Mouse (Mus musculus): ENCODE measurements around the gene Car9.
A peak's percentile ranks its signal among the peaks of the same experiment; 100 is the strongest.
"Not testable (repeated sequence)": the region's sequence is repeated elsewhere in the genome, so short reads cannot be mapped to it uniquely, and the experiment has no call there.

Car9 gene

DNA sequence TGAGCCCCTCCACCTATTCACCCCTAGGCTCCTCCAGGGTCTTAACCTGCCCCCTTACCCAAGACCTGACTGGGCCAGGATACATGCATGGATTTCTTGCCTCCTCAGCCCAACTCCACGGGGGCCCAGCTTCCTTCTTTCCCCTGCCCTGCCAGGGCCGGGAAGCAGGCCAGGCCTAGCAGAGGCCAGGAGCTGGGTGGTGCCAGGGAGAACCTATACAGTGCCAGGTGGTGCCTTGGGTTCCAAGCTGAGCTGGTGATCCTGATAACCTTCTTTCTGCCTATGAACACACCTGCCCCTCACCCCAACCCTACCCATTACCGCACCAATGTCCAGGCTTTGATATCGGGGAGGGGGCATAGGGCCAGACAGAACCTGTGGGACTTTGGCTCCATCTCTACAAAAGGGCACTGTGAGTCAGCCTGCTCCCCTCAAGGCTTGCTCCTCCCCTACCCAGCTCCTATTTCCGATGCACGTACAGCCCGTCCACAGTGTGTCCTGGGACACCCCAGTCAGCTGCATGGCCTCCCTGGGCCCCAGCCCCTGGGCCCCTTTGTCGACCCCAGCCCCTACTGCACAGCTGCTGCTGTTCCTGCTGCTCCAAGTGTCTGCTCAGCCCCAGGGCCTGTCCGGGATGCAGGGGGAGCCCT lies at the start of gene Car9:
TSS of gene Car9 (plus strand) at position 431 of the 650 bp plus-strand sequence.
- ATAC-seq (ENCODE audit: insufficient number of reproducible peaks, low FRiP score, low TSS enrichment) = peak; percentile 89

DNA sequence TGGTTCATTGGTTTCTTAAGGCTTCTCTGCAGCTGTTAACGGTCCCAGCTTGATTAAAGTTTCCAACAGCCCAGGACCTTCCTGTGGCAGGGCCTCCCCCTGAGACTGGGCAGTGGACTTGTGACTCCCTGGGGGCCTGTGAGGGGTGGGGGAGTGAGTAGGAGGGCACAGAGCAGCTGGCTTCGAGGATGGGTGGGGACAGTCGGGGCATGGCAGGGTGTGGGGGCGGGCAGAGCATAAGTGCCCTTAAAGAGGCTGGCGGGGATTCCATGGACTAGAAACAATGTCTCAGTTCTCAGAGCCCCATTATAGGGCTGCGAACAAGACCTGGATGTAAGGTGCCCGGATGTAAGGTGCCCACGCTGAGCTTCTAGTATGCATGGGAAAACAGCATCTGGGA lies 49.6 kb upstream of the Car9 start:
- ATAC-seq (ENCODE audit: insufficient number of reproducible peaks, low FRiP score, low TSS enrichment) = no peak

DNA sequence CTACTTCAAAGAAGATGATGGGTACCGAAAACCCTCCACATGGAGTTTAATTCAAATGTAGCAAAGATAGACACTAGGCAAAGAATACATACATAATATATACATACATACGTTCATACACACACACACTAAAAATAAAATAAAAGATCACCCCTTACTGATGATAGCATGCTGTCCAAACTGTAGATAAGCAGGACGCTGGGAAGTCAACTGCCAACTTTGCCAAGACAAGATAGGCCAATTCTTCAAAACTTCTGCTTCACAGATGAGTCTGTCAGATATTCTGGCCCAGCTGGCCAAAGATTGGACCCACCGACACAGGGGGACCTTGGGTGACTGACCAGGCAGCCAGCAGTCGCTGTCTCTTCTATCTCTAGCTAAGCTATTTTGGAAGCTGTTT lies 43.7 kb upstream of the Car9 start:
- ATAC-seq (ENCODE audit: insufficient number of reproducible peaks, low FRiP score, low TSS enrichment) = no peak

DNA sequence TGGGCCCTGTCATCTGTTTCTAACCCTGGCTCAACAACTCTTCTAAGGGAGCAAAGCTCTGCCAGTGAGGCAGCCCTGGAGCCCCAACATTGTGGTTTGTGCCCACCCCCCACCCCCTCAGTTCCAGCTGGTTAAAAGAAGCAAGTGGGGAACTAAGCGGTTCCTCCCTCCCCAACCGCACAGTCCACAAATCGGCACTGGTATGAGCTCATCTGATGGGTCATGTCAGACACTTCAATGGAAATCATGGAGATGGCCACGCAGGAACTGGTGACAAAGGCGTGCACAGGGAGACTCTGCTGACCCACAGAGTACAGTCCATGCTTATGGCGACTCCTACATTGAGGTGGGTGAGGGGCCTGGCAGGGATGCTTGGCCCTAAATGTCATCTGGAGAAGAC lies 40.8 kb upstream of the Car9 start:
- ATAC-seq (ENCODE audit: insufficient number of reproducible peaks, low FRiP score, low TSS enrichment) = no peak

DNA sequence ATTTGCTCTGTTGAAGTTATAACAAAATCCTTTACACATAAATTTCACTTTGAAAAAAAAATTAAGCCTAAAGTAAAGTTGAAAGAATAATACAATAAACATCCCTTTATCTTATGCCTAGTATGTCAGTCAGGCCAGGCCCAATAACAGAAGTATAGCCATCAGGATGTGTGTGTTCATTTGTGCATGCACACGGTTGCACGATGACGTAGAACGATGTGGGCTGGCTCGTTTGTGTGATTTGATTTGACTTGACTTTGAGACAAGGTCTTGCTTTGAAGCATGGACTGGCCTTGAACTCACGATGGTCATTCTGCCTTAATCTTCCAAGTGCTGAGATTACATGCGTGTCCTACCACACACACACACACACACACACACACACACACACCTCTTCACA lies 39.9 kb upstream of the Car9 start:
- no peak for ATAC-seq (ENCODE audit: insufficient number of reproducible peaks, low FRiP score, low TSS enrichment)

DNA sequence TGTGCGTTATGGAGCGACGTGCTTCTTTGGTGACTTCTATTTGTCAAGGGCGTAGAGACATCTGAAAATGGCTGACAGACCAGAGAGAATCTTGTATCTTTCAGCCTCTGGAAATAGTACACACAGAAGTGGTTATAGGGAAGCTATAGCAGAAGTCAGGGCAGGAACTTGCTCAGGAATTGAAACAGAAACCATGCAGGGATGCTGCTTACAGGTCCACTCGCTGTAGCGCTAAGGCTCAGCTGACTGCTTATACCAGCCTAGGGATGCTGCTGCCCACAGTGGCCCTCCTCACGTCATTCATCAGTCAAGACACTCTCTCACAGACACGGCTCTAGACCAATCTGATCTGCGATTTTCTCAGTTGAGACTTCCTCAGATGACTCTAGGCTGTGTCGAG lies 36.5 kb upstream of the Car9 start:
- ATAC-seq (ENCODE audit: insufficient number of reproducible peaks, low FRiP score, low TSS enrichment) = no peak

DNA sequence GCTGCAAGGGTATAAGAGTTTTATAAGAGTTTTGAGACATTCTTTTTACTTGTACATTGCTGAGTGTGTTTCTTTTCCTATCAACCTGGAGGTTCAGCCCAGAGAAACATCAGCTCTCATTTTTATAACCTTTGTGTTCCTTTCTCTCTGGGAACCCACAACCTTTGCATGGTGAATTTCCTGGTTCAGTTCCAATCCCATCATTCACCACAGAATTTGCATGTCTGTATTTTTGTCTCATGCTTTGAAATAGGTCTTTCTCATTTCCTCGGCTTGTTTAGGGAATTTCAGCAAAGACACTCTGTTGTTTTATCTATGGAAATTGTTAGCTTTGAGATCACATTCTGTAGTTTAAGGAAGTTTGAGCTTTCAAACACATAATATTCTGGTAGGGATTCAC lies 33.1 kb upstream of the Car9 start:
- no peak for ATAC-seq (ENCODE audit: insufficient number of reproducible peaks, low FRiP score, low TSS enrichment)

DNA sequence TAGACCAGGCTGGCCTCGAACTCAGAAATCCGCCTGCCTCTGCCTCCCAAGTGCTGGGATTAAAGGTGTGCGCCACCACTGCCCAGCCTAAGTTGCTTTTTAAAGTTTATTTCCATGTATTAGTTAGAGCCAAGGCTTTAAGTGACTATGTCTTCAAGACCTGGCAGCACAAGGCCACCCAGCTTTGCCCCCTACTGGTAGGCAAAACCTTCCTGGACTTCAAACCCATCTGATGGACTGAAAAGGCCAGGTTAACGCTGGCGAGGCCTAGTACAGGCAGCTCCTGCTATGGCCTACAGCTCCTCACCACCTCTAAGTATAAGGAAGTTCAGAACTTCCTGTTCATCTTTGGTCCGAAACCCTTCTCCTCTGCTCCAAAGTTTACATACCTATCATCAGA lies 30.2 kb upstream of the Car9 start:
- no peak for ATAC-seq (ENCODE audit: insufficient number of reproducible peaks, low FRiP score, low TSS enrichment)

DNA sequence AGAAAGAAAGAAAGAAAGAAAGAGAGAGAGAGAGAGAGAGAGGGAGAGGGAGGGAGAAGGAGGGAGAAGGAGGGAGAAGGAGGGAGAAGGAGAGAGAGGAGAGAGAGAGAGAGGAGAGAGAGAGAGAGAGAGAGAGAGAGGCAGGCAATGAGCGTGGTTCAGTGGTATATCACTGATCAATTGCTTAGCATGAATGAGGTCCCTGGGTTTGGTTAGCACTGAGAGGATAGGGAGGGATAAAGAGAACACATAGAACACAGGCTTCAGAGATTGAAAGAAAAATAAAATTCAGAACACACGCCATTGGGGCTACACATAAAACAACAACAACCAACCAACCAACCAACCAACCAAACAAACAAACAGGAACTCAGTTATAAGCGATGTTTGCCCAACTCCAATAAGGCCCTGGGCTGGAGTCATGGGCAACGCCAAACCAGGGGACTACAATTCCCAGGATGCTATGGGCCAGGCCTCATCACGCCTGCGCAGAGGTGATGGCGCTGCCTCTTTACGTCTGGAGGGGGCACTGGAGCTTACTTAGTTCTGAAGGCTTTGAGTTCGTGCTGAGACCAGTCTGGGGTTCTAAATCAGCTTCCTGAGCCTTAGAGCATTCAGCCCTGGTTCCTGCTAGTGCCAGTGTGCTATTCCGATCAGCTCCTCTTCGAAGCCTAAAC lies 28.8 kb upstream of the Car9 start:
- ATAC-seq (ENCODE audit: insufficient number of reproducible peaks, low FRiP score, low TSS enrichment) = peak; percentile 98

DNA sequence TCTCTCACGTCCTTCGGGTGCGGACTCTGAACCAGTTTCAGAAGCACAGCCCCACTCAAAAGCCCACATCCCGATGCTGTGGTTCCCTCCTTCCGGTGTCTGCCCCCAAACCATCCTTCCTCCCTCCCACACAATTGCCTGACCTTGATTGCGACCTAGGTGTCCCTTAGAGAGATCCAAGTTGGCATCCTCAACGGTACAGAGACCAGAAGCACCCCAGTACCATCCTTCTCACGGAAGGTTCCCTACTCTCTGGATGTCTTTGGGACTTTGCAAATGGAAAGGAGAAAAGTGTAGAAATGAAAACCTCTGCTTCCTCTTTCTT lies 28.3 kb upstream of the Car9 start:
- no peak for ATAC-seq (ENCODE audit: insufficient number of reproducible peaks, low FRiP score, low TSS enrichment)

DNA sequence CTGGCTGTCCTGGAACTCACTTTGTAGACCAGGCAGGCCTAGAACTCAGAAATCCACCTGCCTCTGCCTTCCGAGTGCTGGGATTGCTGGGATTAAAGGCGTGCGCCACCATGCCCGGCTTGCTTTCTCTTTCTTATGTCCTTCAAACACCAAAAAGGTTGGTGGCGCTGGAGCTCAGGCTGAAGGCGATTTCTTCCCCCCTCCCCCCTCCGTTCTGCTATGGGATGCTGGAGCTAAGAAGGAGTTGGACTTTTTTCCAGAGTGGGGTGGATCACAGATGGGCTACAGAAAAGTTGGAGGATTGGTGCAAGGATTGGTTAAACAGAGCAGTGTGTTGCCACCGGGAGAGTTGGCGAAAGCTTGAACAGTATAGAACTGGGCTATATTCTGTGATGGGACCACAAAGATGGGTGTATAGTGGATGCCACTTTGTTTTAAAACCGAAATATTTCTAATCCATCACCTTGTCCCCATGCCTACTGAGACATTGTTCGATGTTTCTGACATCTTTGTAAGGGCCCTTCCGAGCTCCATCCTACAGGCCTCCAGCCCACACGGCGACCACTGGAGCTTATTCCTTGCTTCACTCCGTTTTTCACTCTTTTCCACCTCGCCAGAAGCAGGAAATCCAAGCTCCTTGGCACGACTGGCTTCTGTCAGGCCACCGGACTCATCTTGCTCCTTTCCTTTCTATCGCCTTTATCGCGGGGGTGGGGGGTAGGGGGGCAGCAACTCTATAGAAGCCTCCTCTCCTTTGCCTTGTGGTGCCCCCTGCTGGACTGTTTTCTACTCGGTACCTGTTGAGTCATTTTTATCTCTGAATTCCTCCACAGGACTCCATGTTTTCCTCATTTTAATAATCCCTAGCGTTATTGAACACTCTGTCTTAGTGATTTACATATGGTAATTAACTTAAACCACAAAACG lies 27.6 kb upstream of the Car9 start:
- ATAC-seq (ENCODE audit: insufficient number of reproducible peaks, low FRiP score, low TSS enrichment) = no peak

DNA sequence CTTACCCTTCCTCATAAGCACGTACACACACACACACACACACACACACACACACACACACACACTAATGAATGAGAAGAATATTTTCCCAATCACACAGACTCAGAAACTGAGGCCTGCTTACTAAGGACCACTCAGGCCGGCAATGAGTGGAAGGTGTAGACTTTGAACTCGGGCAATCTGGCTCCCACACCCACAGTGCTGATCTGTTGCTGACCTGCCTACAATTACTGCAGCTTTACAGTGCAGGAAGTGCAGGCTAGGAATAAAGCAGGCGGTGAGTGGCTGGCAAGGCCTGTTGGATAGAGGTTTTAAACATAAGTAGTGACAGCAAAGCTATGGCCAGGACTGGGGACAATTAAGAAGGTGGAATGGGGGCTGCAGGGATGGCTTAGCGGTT lies 25.8 kb upstream of the Car9 start:
- no peak for ATAC-seq (ENCODE audit: insufficient number of reproducible peaks, low FRiP score, low TSS enrichment)

DNA sequence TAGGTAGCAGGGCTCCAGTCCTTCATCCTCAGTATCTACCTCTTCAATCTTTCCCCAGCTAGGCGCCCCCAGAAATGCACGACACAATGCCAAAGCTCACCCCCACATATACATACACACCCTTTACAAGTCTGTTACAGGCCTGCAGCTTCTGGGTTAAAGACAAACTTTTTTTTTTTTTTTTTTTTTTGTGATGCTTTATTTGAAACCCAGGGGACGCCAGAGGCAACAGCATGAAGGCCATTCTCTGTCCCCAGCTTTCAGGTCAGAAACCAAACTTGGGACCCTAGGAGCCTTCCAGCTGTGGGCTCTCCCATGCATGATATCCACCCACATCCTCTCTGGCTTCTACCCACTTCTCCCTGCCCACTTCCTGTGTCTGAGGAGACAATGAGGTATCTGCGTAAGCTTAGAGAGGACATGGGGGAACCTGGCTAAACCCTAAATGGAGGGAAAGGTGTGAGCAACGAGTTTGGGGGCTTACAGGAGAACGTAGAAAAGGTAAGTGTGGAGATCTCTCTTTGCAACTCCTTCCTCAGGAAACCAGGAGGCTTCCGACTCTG lies 24.8 kb upstream of the Car9 start:
- no peak for ATAC-seq (ENCODE audit: insufficient number of reproducible peaks, low FRiP score, low TSS enrichment)

DNA sequence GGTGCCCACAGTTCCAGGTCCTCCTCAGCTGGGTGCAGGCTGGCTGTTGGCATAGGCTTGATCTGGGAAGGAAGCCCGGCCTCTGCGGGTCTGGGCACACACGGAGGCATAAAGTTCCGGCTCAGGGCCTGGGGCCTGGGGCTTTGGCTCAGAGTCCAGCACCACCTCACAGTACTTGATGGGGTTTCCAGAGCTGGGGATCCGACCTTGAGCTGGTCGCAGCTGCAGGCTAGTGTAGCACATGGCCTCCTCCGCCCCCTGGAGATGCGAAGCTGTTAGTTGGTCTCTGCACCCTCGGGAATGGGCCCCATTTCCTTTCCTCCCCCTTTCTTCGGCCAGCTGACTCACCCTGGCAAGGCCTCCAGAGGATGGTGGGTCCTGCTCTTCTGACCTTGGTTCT lies 24.2 kb upstream of the Car9 start:
- ATAC-seq (ENCODE audit: insufficient number of reproducible peaks, low FRiP score, low TSS enrichment) = 0 out of 2 replicates have a peak, but pooled peaks have one; percentile 20

DNA sequence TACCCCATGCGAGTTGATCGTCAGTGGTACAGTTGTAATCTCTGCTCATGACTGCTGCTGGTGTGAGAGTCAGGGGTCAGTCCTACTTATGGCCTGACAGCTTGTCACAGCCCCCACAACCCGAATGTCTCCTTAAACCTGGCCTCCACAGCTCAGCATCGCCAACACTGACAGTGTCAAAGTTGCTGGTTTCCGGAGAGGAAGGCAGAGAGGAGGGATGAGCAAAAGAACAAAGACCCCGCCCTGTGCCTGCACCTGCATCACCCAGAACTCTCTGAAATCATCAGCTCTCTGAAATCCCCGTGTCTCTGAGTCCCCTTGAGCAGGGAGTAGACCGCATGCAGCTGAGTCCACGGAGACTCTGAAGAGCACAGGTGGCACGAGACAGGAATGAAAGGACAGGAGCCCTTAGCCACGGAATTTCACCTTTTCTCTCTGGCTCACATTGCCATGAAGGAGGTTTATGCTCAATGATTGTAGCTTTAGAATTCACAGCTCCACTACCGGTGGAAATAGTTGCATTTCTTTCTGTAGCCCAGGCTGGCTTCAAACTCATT lies 23.2 kb upstream of the Car9 start, which contains the start of gene Sit1:
TSS of gene Sit1 (minus strand) at position 200 of the 557 bp plus-strand sequence.
- no peak for ATAC-seq (ENCODE audit: insufficient number of reproducible peaks, low FRiP score, low TSS enrichment)

DNA sequence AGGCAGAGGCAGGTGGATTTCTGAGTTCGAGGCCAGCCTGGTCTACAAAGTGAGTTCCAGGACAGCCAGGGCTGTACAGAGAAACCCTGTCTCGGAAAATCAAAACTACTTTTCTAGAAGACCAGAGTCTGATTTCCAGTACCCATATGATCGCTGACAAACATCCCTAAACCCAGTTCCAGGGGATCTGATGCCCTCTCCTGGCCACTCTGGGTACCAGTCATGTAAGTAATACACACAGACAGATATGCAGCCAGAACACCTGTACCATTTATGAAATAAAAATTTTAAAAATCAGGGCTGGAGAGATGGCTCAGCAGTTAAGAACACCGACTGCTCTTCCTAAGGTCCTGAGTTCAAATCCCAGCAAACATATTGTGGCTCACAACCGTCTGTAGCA lies 21.1 kb upstream of the Car9 start:
- not testable (repeated sequence) for ATAC-seq (ENCODE audit: insufficient number of reproducible peaks, low FRiP score, low TSS enrichment)

DNA sequence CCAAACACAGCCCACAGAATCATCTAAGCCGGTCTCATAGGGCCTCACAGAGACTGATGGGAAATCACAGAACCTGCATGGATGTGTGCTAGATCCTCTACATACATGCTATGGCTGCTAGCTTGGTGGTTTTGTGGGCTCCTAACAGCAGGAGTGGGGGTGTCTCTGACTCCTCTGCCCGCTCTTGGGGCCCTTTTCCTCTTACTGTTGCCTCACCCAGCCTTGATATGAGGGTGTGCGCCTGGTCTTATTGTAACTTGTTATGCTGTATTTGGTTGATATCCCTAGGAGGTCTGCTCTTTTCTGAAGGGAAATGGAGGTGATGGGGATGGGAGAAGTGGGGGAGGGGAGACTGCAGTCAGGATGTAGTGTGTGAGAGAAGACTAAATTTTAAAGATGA lies 17.2 kb upstream of the Car9 start:
- no peak for ATAC-seq (ENCODE audit: insufficient number of reproducible peaks, low FRiP score, low TSS enrichment)

DNA sequence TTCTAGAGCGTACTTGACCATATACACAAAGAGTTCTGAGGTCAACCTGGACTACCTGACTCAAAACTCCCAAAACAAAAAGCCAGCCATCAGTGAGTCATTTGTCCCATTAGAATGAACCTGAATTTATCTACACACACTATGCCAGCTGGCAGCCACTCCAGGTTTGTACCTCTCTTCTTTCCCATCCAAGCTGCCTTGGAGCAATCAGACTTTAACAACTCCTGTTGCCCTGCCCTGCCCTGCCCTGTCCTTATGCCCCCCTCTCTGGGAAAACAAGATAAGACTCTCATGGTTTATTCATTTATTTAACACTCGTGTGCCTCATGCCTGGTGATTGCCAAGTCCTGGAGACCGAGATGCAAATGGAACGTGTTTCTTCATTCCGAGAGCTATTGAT lies 16.0 kb upstream of the Car9 start:
- no peak for ATAC-seq (ENCODE audit: insufficient number of reproducible peaks, low FRiP score, low TSS enrichment)

DNA sequence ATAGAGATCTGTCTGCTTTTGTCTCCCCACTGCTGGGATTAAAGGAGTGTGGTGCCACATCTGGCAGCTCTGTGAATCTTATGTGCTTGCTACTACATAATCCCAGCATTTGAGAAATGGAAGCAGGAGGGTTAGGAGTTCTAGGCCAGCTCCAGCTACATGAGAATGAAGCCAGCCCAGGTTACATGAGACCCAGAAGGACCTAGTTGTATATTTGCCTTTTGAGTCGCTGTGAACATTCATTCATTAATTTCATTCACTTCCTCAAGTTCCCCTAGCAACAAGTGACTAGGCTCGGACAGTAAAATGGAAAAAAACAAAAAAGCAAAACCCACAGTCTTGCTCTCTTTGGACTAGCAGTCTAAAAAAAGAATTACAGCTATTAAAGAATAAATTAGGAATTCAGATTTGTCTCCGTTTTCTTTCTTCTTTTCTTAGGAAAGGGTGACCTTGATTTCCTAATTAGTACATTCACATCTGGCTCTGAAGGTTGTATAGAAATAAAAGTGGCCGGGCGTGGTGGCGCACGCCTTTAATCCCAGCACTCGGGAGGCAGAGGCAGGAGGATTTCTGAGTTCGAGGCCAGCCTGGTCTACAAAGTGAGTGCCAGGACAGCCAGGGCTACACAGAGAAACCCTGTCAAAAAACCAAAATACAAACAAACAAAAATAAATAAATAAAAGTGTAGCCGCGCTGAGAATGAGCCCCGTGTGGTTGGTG lies 14.5 kb upstream of the Car9 start:
- no peak for ATAC-seq (ENCODE audit: insufficient number of reproducible peaks, low FRiP score, low TSS enrichment)

DNA sequence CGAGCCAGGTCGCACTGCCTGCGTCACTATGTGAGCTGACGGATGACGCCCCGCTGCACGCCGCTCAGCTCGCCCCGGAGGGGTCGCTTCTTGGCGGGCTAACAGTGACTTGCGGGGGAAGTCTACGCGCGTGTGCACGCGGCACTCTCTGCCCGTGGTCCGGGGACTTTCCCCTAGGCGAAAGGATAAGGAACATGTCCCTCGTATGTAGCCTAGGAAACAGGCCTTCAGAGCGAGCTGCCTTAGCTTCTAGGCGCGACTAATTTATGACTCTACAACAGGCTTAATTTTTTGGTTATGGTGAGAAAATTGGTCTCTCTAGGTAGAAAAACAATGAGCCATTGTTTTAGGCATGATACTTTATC lies 14.0 kb upstream of the Car9 start, which contains the start of gene Ccdc107:
TSS of gene Ccdc107 (plus strand) at position 80 of the 365 bp plus-strand sequence.
- peak; percentile 98 for ATAC-seq (ENCODE audit: insufficient number of reproducible peaks, low FRiP score, low TSS enrichment)

Data from cerebellum, adult (tissue).